Mouse (Mus musculus): ENCODE data around the gene Snrpa1.

Gene Snrpa1

DNA sequence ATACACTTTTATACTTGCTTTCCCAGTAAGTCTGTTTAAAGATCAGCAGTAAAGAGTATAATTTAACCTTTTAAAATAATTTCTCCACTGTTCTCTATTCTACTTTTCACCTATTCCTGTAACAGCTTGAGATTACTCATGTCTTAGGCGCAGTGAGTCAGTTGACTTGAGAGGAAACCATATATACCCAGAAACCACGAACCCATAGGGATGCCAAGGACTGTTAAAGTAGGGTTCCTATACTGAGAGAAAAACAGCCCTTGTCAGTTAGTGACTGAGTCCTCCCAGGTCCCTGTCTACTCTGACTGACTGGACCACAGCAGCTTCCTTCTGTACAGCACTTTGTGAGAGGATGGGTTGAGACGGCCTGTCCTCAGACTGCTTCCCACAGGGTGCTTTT is 59.2 kb downstream of the Snrpa1 start:
- DNase-seq = no peak

- no peak for DNase-seq
These were observed 60.0 kb downstream of the Snrpa1 start for GRCm38 (mm10) chr7:66118796-66119195.

DNA sequence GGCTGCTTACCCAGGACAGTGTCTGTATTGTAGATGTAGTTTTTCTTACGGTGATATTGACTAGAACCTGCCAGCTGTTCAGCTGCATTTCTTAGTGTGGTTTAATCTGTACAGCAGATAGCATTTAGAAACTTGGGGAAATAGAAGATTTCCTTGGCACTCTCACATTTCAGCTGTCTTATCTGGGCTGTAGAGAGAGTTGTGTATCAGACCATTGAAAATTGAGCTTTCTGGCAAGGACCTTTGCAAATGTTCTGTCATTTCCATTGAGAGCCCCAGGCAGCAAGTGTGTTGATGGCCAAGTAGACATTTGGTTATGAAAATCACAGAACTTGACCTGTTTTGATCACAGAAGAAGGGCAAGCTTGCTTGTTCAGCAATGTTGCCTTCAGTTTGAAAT is 61.3 kb downstream of the Snrpa1 start:
- no peak for DNase-seq

- DNase-seq = no peak
These were observed 62.0 kb downstream of the Snrpa1 start for GRCm38 (mm10) chr7:66120702-66121396.

All from kidney, adult 11 months (tissue).